Mouse (Mus musculus) fat pad, adult 2 months (tissue): ENCODE measurements around the gene Miga2.
A peak's percentile ranks its signal among the peaks of the same experiment; 100 is the strongest.

Experiments used
- DNase-seq: peaks from one replicate; pipeline ENCODE4 v3.0.0-alpha.2; 2011; ENCODE audit warnings: low read depth, low spot score; ENCODE audit errors: extremely low read depth

Gene Miga2

DNA sequence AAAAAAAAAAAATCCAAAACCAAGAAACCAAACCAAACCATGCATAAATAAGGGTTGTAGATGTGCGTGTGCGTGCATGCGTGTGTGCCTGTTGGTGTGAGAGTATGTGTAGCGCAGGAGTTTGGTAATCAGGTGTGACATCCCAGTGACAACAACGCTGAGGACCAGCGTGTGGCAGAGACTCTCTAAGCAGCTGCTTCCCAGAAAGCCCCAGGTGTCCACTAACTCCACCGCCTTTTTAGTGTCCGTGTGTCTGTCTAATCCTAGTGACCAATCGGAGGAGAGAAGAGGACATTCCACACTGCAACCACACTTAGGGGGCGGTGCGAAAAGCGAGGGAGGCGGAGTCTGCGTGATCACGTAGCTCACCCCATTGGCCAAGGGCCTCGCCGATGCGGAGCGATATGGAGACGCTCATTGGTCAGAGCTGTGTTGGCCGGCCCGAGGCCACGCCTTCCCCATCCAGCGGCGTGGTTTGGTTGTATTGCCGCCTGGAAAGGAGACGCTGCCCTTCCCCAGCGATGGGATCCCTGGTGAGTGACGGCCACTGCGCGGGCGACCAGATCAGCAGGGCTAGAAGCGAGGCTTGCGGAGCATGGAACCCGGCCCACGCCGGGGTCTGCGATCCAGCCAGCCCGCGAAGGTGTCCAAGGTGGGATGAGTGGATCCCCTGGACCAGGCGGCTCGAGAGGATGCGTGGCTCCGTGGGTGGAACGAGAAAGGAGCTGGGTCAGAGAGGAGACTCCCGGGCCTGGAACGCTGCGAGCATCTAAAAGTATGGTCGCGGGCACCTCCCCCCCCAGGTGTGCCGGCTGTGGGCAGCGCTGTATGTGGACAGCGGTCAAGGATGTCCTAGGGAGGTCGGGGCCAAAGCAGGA is at the start of gene Miga2:
Gene Miga2, plus strand, starts transcription at position 461 of the 878 bp plus-strand sequence.
- DNase-seq, result peak; percentile 89

DNA sequence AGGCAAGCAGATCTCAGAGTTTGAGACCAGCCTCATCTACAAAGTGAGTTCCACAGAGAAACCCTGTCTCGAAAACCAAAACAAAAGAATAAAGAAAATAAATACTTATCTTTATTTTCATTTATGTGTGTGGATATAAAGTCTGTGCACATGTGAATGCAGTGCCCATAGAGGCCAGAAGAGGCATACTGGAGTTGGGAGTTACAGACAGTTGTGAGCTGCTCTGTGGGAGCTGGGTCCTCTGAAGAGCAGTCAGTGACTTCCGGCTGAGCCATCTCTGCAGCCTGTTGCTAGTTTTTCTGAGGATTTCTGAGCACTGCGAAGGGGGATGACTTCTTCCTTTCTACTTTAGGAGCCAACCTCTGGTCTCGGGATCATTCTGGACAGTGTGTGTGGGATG is 47.9 kb upstream of the Miga2 start:
- no peak for DNase-seq

DNA sequence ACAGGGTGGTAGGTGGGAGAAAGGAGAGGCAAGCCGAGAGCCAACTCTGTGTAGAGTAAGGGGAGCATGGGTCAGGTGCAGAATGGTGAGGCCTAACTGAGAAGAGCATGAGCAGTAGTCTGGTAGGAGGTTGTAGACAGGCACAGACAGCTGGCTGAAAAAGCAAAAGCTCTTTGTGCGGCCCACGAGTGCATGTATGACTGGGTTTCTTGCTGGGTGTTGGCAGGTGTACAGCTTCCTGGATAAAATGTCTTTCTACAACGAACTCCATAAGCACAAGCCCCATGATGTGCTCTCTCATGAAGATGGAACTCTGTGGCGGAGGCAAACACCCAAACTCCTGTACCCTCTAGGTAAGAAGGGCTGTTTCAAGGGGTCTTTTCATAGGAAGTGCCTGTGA is 47.1 kb upstream of the Miga2 start:
- DNase-seq, result no peak

- no peak for DNase-seq
Measured at GRCm38 (mm10) chr2:30319260-30319659, 44.8 kb upstream of the Miga2 start.

- no peak for DNase-seq
Measured at GRCm38 (mm10) chr2:30323111-30323510, 40.9 kb upstream of the Miga2 start.

- DNase-seq, result no peak
Measured at GRCm38 (mm10) chr2:30325296-30325695, 38.7 kb upstream of the Miga2 start.

GRCm38 (mm10) chr2:30327276-30327675 is 36.8 kb upstream of the Miga2 start:
- DNase-seq, result no peak

DNA sequence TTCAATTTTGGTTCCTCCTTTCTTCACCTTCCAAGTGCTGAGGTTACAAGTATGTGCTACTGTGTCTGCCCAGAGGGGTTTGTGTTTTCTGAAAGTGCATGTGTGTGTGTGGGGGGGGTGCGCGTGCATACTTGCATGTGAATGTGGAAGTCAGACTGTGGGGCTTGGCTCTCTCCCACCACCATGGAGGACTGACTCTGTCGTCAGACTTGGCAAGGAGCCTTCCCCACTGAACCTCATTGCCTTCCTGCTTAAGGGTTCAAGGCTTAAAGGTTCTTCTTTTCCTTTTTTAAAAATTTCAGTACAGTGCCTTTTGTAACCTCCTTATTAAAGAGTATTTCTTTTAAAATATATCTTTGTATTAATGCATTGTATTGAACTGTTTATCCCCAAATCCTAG is 35.2 kb upstream of the Miga2 start:
- no peak for DNase-seq

DNA sequence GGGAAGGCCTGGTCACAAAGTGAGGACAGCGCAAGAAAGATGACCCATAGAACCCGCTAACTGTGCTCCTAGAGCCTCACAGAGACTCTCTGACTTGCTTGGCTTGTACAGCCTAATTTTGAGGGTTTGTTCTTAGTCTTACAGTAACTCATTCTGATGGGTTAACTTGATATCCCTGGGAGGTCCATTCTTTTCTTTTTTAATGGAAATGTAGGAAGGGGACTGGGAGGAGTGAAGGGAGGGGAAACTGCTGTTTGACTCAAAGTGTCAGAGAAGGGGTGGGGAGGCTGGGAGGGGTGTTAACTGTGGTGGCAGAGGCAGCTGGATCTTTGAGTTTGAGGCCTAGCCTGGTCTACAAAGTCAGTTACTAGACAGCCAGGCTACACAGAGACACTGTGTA is 28.7 kb upstream of the Miga2 start:
- no peak for DNase-seq

DNA sequence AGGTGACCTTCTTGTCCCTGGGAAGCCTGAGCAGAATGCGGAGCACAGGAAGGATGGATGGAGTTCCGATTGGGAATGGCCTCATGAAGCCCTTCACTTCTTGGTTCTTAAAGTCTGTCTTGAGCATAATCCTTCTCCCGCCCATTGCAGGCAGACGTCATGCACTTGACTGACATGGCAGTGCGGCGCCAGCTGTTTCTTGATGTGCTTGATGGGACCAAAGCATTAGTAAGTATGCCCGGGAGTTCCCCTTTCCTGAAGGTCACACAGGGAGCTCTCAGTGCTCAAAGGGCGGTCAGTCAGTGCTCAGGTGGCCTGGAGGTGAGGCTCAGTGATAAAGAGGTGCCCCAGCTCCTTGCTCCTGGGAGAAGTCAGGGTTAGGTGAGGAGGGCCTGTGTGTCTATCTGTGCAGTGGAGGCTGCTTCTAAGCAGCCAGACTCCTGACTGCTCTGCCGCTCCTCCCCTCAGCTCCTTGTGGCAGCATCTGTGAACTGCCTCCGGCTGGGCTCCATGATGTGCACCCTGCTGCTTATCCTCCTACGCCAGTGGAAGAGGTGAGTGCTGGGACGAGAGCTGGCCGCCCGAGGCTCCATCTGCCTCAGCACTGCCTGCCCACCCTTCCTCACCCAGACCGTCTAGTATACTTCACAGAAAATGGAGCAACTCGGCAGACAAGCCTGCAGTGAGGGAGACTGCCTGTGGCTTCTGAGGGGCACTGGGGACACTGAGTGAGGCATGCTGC is 27.7 kb upstream of the Miga2 start:
- no peak for DNase-seq

DNA sequence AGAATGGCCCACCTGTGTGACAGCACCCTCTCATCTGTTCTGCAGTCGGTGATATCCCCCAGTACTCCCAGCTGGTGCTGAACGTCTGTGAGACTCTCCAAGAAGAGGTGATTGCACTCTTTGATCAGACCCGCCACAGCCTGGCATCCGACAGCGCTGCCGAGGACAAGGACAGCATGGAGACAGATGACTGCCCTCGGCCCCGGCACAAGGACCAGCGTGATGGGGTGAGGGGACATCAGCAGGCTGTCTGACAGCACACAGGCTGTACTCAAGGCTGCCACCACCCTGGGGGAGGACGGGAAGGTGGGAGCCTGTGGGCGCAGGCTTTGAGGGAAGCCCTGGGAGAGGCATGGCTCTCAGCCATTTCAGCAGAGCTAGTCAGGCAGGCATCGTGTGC is 26.9 kb upstream of the Miga2 start:
- no peak for DNase-seq

DNA sequence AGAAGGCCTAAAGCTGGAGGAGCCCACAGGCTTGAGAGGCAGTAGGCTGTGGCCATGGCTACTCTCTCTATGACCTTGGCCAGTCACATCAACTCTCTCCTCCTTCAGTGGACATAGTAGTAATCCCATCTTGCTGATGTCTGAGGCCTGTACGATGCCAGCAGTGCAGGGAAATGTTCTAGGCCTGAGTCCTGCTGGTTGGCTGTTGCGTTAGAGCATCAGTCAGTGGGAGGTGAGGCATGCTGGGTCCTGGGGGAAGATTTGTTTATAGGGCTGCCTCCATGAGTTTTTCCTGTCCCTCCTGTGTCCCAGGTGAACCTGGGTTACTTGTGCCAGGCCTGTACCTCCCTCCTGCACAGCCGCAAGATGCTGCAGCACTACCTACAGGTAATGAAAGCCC is 22.0 kb upstream of the Miga2 start:
- DNase-seq, result no peak

GRCm38 (mm10) chr2:30342544-30342943 is 21.5 kb upstream of the Miga2 start:
- DNase-seq, result no peak

GRCm38 (mm10) chr2:30343601-30344137 is 20.4 kb upstream of the Miga2 start:
- no peak for DNase-seq

GRCm38 (mm10) chr2:30345971-30346676 is 17.9 kb upstream of the Miga2 start:
- DNase-seq, result no peak

- DNase-seq, result no peak
Measured at GRCm38 (mm10) chr2:30349196-30349595, 14.8 kb upstream of the Miga2 start.

DNA sequence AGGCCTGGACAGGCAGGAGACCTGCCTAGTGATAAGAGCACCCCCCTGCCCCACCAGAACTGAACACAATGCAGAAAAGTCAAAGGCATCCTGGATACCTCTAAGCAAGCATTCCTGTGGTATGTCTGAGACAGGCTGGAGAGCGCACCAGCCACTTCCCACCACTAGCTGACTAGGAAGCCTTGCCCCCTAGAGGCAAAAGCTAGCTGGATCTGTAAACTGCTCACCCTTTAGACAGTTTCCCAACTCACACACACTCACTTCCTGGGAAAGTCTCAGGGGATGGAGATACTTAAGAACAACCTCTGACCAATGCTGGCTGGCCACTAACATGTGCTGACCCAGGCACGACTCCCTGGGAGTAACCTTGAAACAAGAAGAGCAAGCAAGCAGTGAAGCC is 12.9 kb upstream of the Miga2 start:
- no peak for DNase-seq

DNA sequence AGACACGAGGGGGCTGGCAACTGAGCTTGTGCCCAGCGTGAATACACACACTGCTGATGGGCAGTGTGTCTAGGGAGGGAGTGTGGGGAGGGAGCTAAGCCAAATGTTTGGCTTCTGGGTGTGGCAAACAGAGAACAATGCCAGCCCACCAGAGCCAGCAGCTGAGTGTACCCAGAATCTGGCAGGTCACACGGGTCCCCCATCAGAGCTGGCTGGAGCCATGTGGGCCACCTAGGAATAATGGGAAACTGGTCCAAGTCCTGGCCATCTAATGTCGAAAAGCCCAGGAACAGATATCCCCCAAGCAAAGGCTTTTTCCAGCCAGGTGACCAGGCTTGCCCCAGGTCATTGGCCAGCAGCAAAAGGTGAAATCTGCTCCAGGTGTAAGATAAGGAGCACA is 8.2 kb upstream of the Miga2 start:
- DNase-seq, result no peak

GRCm38 (mm10) chr2:30356266-30356665 is 7.8 kb upstream of the Miga2 start:
- no peak for DNase-seq

GRCm38 (mm10) chr2:30356906-30357305 is 7.1 kb upstream of the Miga2 start:
- DNase-seq, result no peak
